Mouse (Mus musculus) forebrain, embryonic 10.5 days (tissue): Measurements from ENCODE around the gene Ltbp1. TPM values are rescaled to one million over a fixed set of nuclear protein-coding genes. Genes with fewer than 3 reads are reported as not detected.

Experiments
- DNase-seq: peaks from one replicate; pipeline ENCODE4 v3.0.0-alpha.2; 2017; ENCODE audit warnings: low spot score; ENCODE audit errors: extremely low spot score
- H3K27ac ChIP-seq: fragments of 300-500 bp; sonication (generic); 2 replicates; pipeline ENCODE4 v1.5.1; 2016; ENCODE audit warnings: mild to moderate bottlenecking
- H3K27me3 ChIP-seq: fragments of 300-500 bp; sonication (generic); 2 replicates; pipeline ENCODE4 v1.6.1; 2016; ENCODE audit warnings: mild to moderate bottlenecking; ENCODE audit not compliant: poor library complexity, severe bottlenecking
- H3K36me3 ChIP-seq: fragments of 300-500 bp; sonication (generic); replicated peaks from 2 replicates; pipeline ENCODE4 v1.6.1; 2016; ENCODE audit warnings: mild to moderate bottlenecking, moderate library complexity
- H3K4me1 ChIP-seq: fragments of 300-500 bp; sonication (generic); 2 replicates; pipeline ENCODE4 v1.6.1; 2016
- H3K4me3 ChIP-seq: fragments of 300-500 bp; sonication (generic); 2 replicates; pipeline ENCODE4 v1.5.1; 2016; ENCODE audit warnings: mild to moderate bottlenecking, moderate library complexity
- H3K9me3 ChIP-seq: fragments of 300-500 bp; sonication (generic); 2 replicates; pipeline ENCODE4 v1.6.1; 2016; ENCODE audit warnings: mild to moderate bottlenecking, moderate library complexity
- WGBS: fragments of 180-500 bp; shearing (Covaris S2); methylation state at CpG from one replicate; pipeline ENCODE4 v1.1.7; 2016; 5-methylcytosine and 5-hydroxymethylcytosine counted together
- polyA plus RNA-seq: library from polyadenylated mRNA; unstranded; fragments of >200 nt; fragmentation: Nextera tagmentation; extraction: Ambion mirVana; gene quantifications from 2 replicates; pipeline ENCODE4 v1.2.1, GENCODE M21; 2016

Gene Ltbp1
- polyA plus RNA-seq, 1 experiment from 2014 or later: 4.5 TPM

GRCm38 (mm10) chr17:75147218-75147617 is 141.8 kb downstream of the Ltbp1 start:
- Histone ChIP-seq H3K36me3 (no peaks in the 10 kb centered on the region), H3K4me1 (peaks cover 8% of the 10 kb centered on the region), H3K9me3 (no peaks in the 10 kb centered on the region), H3K4me3 (no peak overlapping the region), H3K27ac (no peak overlapping the region), H3K27me3 (no peaks in the 10 kb centered on the region)
- no peak for DNase-seq
- 87% methylated on average over 4 of the region's 4 CpGs for WGBS

DNA sequence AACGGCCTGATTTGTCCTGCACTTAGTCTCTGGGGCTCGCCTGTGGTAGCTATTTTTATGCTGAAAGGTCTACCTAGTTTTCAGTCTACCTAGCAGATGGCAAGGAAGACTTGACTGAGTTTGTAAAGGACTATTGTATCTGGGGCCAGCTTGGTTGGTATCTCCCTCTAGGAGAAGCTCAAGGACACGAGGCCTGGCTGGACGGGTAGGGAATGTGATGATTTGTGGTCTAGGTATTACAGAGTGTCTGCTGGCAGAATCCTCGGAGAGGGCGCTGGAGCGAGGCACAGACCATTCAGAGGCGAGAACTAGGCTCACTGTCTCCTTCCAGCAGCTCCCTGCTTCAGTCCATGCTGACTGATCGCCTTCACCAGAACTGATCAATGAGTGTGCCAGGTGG is 146.4 kb downstream of the Ltbp1 start:
- Histone ChIP-seq H3K27ac (no peak overlapping the region), H3K4me1 (no peaks in the 10 kb centered on the region), H3K9me3 (no peaks in the 10 kb centered on the region), H3K36me3 (no peaks in the 10 kb centered on the region), H3K4me3 (no peak overlapping the region), H3K27me3 (no peaks in the 10 kb centered on the region)
- WGBS: 88% methylated on average over 9 of the region's 9 CpGs
- no peak for DNase-seq

- Histone ChIP-seq H3K9me3 (no peaks in the 10 kb centered on the region), H3K4me1 (no peaks in the 10 kb centered on the region), H3K27ac (no peak overlapping the region), H3K27me3 (no peaks in the 10 kb centered on the region), H3K36me3 (no peaks in the 10 kb centered on the region), H3K4me3 (no peak overlapping the region)
- WGBS: 82% methylated on average over 6 of the region's 6 CpGs
- no peak for DNase-seq
Observed at GRCm38 (mm10) chr17:75153088-75153487, 147.7 kb downstream of the Ltbp1 start.

- H3K27ac ChIP-seq: no peak overlapping the region
- H3K9me3 ChIP-seq: no peaks in the 10 kb centered on the region
- H3K4me1 ChIP-seq: no peaks in the 10 kb centered on the region
- DNase-seq: no peak
- no peaks in the 10 kb centered on the region for H3K36me3 ChIP-seq
- H3K27me3 ChIP-seq: no peaks in the 10 kb centered on the region
- 87% methylated on average over 6 of the region's 6 CpGs for WGBS
- no peak overlapping the region for H3K4me3 ChIP-seq
Observed at GRCm38 (mm10) chr17:75158385-75158784, 153.0 kb downstream of the Ltbp1 start.

- Histone ChIP-seq H3K4me3 (no peak overlapping the region), H3K9me3 (no peaks in the 10 kb centered on the region), H3K36me3 (no peaks in the 10 kb centered on the region), H3K27me3 (no peaks in the 10 kb centered on the region), H3K4me1 (no peaks in the 10 kb centered on the region), H3K27ac (no peak overlapping the region)
- DNase-seq: no peak
- 94% methylated on average over 8 of the region's 8 CpGs for WGBS
Observed at GRCm38 (mm10) chr17:75159066-75159787, 153.9 kb downstream of the Ltbp1 start.

GRCm38 (mm10) chr17:75161062-75161461 is 155.7 kb downstream of the Ltbp1 start:
- H3K27ac ChIP-seq: no peak overlapping the region
- no peaks in the 10 kb centered on the region for H3K36me3 ChIP-seq
- no peak for DNase-seq
- H3K4me1 ChIP-seq: no peaks in the 10 kb centered on the region
- H3K4me3 ChIP-seq: no peak overlapping the region
- no peaks in the 10 kb centered on the region for H3K9me3 ChIP-seq
- 91% methylated on average over 10 of the region's 10 CpGs for WGBS
- H3K27me3 ChIP-seq: no peaks in the 10 kb centered on the region

- Histone ChIP-seq H3K4me3 (no peak overlapping the region), H3K27me3 (no peaks in the 10 kb centered on the region), H3K4me1 (no peaks in the 10 kb centered on the region), H3K36me3 (no peaks in the 10 kb centered on the region), H3K9me3 (no peaks in the 10 kb centered on the region), H3K27ac (no peak overlapping the region)
- no peak for DNase-seq
- 90% methylated on average over 4 of the region's 4 CpGs for WGBS
Observed at GRCm38 (mm10) chr17:75161931-75162330, 156.6 kb downstream of the Ltbp1 start.

DNA sequence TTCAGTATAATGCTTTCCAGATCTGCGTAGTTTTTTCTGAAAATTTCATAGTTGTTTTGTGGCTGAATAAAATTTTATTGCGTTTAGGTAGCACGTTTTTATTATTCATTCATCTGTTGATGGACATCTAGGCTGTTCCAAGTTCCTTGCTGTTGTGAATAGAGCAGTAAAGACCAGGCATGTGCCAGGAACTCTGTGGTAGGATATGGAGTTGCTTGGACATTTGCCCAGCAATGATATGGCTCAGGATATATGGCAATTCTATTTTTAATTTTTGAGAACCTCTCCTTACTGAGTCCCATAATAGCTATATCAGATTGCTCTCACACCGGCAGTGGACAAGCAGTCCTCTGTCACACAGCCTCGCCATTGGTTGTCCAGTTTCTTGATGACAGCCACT is 159.2 kb downstream of the Ltbp1 start:
- H3K36me3 ChIP-seq: no peaks in the 10 kb centered on the region
- H3K4me3 ChIP-seq: no peak overlapping the region
- DNase-seq: no peak
- no peaks in the 10 kb centered on the region for H3K4me1 ChIP-seq
- 96% methylated on average over 5 of the region's 5 CpGs for WGBS
- no peak overlapping the region for H3K27ac ChIP-seq
- no peaks in the 10 kb centered on the region for H3K9me3 ChIP-seq
- H3K27me3 ChIP-seq: no peaks in the 10 kb centered on the region

- H3K36me3 ChIP-seq: no peaks in the 10 kb centered on the region
- H3K4me1 ChIP-seq: no peaks in the 10 kb centered on the region
- H3K27me3 ChIP-seq: no peaks in the 10 kb centered on the region
- no peak overlapping the region for H3K4me3 ChIP-seq
- no peak overlapping the region for H3K27ac ChIP-seq
- H3K9me3 ChIP-seq: no peaks in the 10 kb centered on the region
- DNase-seq: no peak
- 87% methylated on average over 3 of the region's 3 CpGs for WGBS
Observed at GRCm38 (mm10) chr17:75168572-75169200, 163.3 kb downstream of the Ltbp1 start.

- H3K4me1 ChIP-seq: no peaks in the 10 kb centered on the region
- 85% methylated on average over 7 of the region's 7 CpGs for WGBS
- DNase-seq: no peak
- H3K27me3 ChIP-seq: no peaks in the 10 kb centered on the region
- no peaks in the 10 kb centered on the region for H3K36me3 ChIP-seq
- H3K4me3 ChIP-seq: no peak overlapping the region
- no peak overlapping the region for H3K27ac ChIP-seq
- no peaks in the 10 kb centered on the region for H3K9me3 ChIP-seq
Observed at GRCm38 (mm10) chr17:75171659-75172058, 166.3 kb downstream of the Ltbp1 start.

DNA sequence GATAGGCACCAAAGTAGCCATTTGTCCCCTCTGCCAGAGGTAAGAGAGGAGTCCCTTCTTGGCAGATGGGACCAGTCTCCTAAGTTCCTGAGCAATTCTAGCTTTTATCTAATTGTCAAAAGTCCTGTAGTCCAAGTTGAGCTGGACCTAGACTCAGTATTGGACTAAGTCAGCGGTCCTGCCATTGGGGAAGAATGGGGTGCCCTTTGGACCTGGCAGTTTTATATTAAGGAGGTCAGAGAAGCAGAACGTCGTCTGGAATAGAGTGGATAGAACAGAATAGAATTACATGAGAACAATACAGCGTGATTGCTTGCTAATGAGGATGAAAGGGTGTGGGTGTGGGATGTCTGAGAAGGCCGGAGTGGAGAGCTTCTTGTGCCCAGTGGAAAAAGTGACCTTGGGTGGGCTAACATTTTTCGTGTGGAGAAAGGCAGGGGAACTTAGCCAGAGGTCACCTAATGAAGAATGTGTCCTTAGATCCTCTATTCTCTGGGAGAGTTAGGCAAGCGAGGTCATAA is 167.4 kb downstream of the Ltbp1 start:
- WGBS: 78% methylated on average over 7 of the region's 7 CpGs
- Histone ChIP-seq H3K27ac (no peak overlapping the region), H3K9me3 (no peaks in the 10 kb centered on the region), H3K36me3 (no peaks in the 10 kb centered on the region), H3K27me3 (no peaks in the 10 kb centered on the region), H3K4me1 (0 out of 2 replicates have a peak, but pooled peaks cover under 1% of the 10 kb centered on the region), H3K4me3 (no peak overlapping the region)
- DNase-seq: no peak

DNA sequence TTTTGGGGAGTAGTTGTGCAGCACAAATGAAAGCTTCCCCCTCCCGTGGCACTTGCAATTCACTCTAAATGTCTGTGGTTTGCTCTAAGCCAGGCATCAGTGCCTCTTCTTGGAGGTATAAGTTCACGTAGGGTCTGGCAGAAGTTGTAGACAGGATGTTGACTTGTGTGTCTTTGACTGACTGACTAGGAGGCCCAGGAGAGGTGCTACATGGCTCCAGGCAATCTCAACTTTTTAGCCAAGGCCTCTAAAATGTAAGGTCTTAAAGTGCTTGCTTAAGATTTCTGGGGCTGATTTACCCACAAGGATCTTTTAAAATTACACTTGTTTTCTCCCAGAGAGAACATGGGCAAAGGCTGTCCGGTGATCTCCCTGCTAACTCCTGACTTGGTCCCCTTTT is 169.1 kb downstream of the Ltbp1 start:
- no peaks in the 10 kb centered on the region for H3K36me3 ChIP-seq
- H3K27ac ChIP-seq: no peak overlapping the region
- peaks cover 16% of the 10 kb centered on the region for H3K4me1 ChIP-seq
- H3K4me3 ChIP-seq: no peak overlapping the region
- no peaks in the 10 kb centered on the region for H3K9me3 ChIP-seq
- 92% methylated on average over 3 of the region's 3 CpGs for WGBS
- no peak for DNase-seq
- H3K27me3 ChIP-seq: no peaks in the 10 kb centered on the region
